Mouse (Mus musculus) CD8-positive naive resting alpha-beta T cell, adult 57 days (primary cell): Measurements from ENCODE around the gene Aes. TPM values are rescaled to one million over a fixed set of nuclear protein-coding genes. Genes with fewer than 3 reads are reported as not detected.

ENCODE experiments used
- total RNA-seq: library from RNA; stranded (reverse); gene quantifications from one replicate; pipeline ENCODE4 v1.2.4, GENCODE M21; 2023

Aes gene
- 523 TPM for total RNA-seq

GRCm38 (mm10) chr10:81559163-81559626 lies at the start of gene Aes:
Gene Aes, plus strand, starts transcription at chr10:81559488.

GRCm38 (mm10) chr10:81524051-81524605 lies 35.2 kb upstream of the Aes start, which contains the start of gene Gna15:
Gene Gna15, minus strand, starts transcription at chr10:81524225.

GRCm38 (mm10) chr10:81545161-81545747 lies 14.0 kb upstream of the Aes start, which contains the start of gene Gna11:
Gene Gna11, minus strand, starts transcription at chr10:81545190.

GRCm38 (mm10) chr10:81574081-81575056 lies 15.1 kb downstream of the Aes start, which contains the start of gene Tle2:
Gene Tle2, plus strand, starts transcription at chr10:81574561.

GRCm38 (mm10) chr10:81600738-81601203 lies 41.5 kb downstream of the Aes start, which contains the start of gene Tle6:
Gene Tle6, minus strand, starts transcription at chr10:81601073.

GRCm38 (mm10) chr10:81605974-81606751 lies 46.9 kb downstream of the Aes start, which contains the start of gene BC025920:
Gene BC025920, plus strand, starts transcription at chr10:81606270.

Other genes with a start within 250 kb of the Aes start
- 48.0 TPM for gene Cactin, start 238.4 kb upstream of the Aes start, total RNA-seq
- gene Tbxa2r, start 230.8 kb upstream of the Aes start, total RNA-seq = 39.9 TPM
- gene Gipc3, start 216.2 kb upstream of the Aes start, total RNA-seq = not detected
- gene Hmg20b, start 209.0 kb upstream of the Aes start, total RNA-seq = 41.6 TPM
- gene Mfsd12, start 202.0 kb upstream of the Aes start, total RNA-seq = 4.8 TPM
- gene 4930404N11Rik, start 193.7 kb upstream of the Aes start, total RNA-seq = 5.7 TPM
- gene Fzr1, start 181.0 kb upstream of the Aes start, total RNA-seq = 30.6 TPM
- gene Dohh, start 175.1 kb upstream of the Aes start, total RNA-seq = 44.9 TPM
- gene Gm48551, start 175.0 kb upstream of the Aes start, total RNA-seq = 5.8 TPM
- 4.2 TPM for gene Gm48552, start 170.5 kb upstream of the Aes start, total RNA-seq
- 5.3 TPM for gene Smim24, start 166.4 kb upstream of the Aes start, total RNA-seq
- 20.7 TPM for gene Nfic, start 103.9 kb upstream of the Aes start, total RNA-seq
- not detected for gene Celf5, start 76.8 kb upstream of the Aes start, total RNA-seq
- gene Ncln, start 63.1 kb upstream of the Aes start, total RNA-seq = 216 TPM
- gene S1pr4, start 59.4 kb upstream of the Aes start, total RNA-seq = 131 TPM
- 20.8 TPM for gene Gna15, start 35.3 kb upstream of the Aes start, total RNA-seq
- 22.9 TPM for gene Gna11, start 14.3 kb upstream of the Aes start, total RNA-seq
- 5.9 TPM for gene Tle2, start 15.1 kb downstream of the Aes start, total RNA-seq
- gene Tle6, start 41.6 kb downstream of the Aes start, total RNA-seq = 1.9 TPM
- gene BC025920, start 46.8 kb downstream of the Aes start, total RNA-seq = 4.9 TPM
- gene Sirt6, start 68.3 kb downstream of the Aes start, total RNA-seq = 28.2 TPM
- gene Ankrd24, start 69.1 kb downstream of the Aes start, total RNA-seq = 1.4 TPM
- 1.4 TPM for gene Gm10778, start 89.6 kb downstream of the Aes start, total RNA-seq
- 7.5 TPM for gene Zfp433, start 145.3 kb downstream of the Aes start, total RNA-seq
- gene Gm3055, start 211.7 kb downstream of the Aes start, total RNA-seq = 2.8 TPM